Mouse (Mus musculus) liver, postnatal 0 days (tissue): ENCODE measurements at regions not wholly inside any gene's neighbourhood (a gene's known extent, or its start where the extent isn't known, plus 50 kb on each side); places are given as distances from the start of the nearest gene placed in this dataset.

Experiments
- CTCF ChIP-seq: sonication (generic); IDR thresholded peaks from 2 replicates; pipeline ENCODE4 v1.5.1; 2016; ENCODE audit warnings: antibody characterized with exemption, low read depth
- EP300 ChIP-seq: IDR thresholded peaks from 2 replicates; pipeline ENCODE4 v1.6.1; 2016; ENCODE audit warnings: antibody characterized with exemption, low read depth, mild to moderate bottlenecking

DNA sequence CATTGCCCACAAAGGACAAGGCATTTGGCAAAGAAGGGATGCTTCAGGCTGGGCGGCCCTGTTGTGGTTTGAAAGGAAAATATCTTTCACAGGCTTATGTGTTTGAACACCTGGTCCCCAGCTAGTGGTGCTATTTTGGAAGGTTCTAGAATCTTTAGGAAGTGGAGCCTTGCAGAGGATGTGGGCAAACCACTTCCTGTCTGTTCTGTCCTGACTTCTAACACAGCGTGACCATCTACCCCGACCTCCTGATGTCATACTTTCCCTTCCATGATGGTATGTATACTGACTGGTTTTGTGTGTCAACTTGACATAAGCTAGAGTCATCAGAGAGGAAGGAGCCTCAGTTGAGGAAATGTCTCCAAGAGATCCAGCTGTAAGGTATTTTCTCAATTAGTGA lies 97.2 kb upstream of the Cops8 start:
- TF ChIP-seq CTCF (no peak), EP300 (no peak)
